Mouse (Mus musculus) myocyte (in vitro differentiated cells): ENCODE measurements at regions not wholly inside any gene's neighbourhood (a gene's known extent, or its start where the extent isn't known, plus 50 kb on each side); places are given as distances from the start of the nearest gene placed in this dataset.

Experiments
- CEBPB ChIP-seq: IDR thresholded peaks from 2 replicates; pipeline ENCODE4 v1.6.1; 2011; ENCODE audit warnings: mild to moderate bottlenecking, moderate library complexity; ENCODE audit not compliant: poor library complexity, insufficient read depth, severe bottlenecking
- E2F4 ChIP-seq: IDR thresholded peaks from one replicate; pipeline ENCODE4 v1.6.1; 2011; ENCODE audit warnings: mild to moderate bottlenecking, control low read depth, moderate library complexity; ENCODE audit not compliant: insufficient read depth
- MAX ChIP-seq: IDR thresholded peaks from one replicate; pipeline ENCODE4 v1.6.1; 2011; ENCODE audit warnings: low read depth, mild to moderate bottlenecking, control low read depth
- MYOD1 ChIP-seq, 3 experiments: IDR thresholded peaks; one replicate each; pipeline ENCODE4 v1.6.1; 2011; ENCODE audit warnings: control low read depth in 2 of 3, low read depth in 2 of 3, mild to moderate bottlenecking in 2 of 3, moderate library complexity in 1 of 3; ENCODE audit not compliant: insufficient read length in 2 of 3, control insufficient read depth in 1 of 3
- MYOG ChIP-seq, 3 experiments: IDR thresholded peaks; one replicate each; pipeline ENCODE4 v1.6.1; 2011; ENCODE audit warnings: control low read depth in 2 of 3, low read depth in 2 of 3, mild to moderate bottlenecking in 2 of 3; ENCODE audit not compliant: insufficient read length in 2 of 3, control insufficient read depth in 1 of 3, insufficient read depth in 1 of 3
- POLR2A ChIP-seq: IDR thresholded peaks from one replicate; pipeline ENCODE4 v1.6.1; 2011; ENCODE audit warnings: low read depth, mild to moderate bottlenecking, control low read depth, moderate library complexity; ENCODE audit not compliant: insufficient read length
- POLR2AphosphoS2 ChIP-seq: IDR thresholded peaks from one replicate; pipeline ENCODE4 v1.6.1; 2011; ENCODE audit warnings: low read depth, control low read depth; ENCODE audit not compliant: insufficient read length
- REST ChIP-seq: IDR thresholded peaks from one replicate; pipeline ENCODE4 v1.6.1; 2011; ENCODE audit warnings: mild to moderate bottlenecking, control low read depth, moderate library complexity; ENCODE audit not compliant: insufficient read depth, insufficient read length
- SRF ChIP-seq: IDR thresholded peaks from one replicate; pipeline ENCODE4 v1.6.1; 2011; ENCODE audit warnings: low read depth; ENCODE audit not compliant: control insufficient read depth, insufficient read length
- TCF12 ChIP-seq: IDR thresholded peaks from one replicate; pipeline ENCODE4 v1.6.1; 2011; ENCODE audit warnings: mild to moderate bottlenecking, control low read depth; ENCODE audit not compliant: poor library complexity, insufficient read depth, severe bottlenecking
- TCF3 ChIP-seq: IDR thresholded peaks from one replicate; pipeline ENCODE4 v1.6.1; 2011; ENCODE audit warnings: low read depth, control low read depth; ENCODE audit not compliant: insufficient read length
- USF1 ChIP-seq: IDR thresholded peaks from one replicate; pipeline ENCODE4 v1.6.1; 2011; ENCODE audit warnings: low read depth, mild to moderate bottlenecking, control low read depth, moderate library complexity

DNA sequence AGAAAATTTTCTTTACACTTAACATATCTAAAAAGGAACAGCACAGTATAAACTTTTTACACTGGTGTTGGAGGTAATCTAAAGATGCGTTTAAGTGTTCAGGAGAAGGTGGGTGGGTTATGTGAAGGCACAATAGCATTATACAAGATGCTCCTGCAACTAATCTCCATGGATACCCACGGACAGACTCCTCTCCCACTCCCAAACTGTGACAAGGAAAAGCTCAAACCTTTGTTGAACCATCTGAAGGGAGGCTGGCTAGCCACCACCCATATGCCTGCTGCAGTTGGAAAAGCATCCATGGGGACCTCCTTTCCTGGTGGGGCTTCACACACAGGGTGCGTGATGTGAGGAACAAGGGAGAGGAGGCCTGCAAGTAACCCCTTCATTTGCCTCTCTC is 141.7 kb upstream of the 4933402D24Rik start:
- no peak for TF ChIP-seq POLR2A
- TF ChIP-seq E2F4, result no peak
- TF ChIP-seq MAX, result no peak
- no peak for TF ChIP-seq USF1
- TF ChIP-seq POLR2AphosphoS2, result no peak
- no peak for TF ChIP-seq SRF
- no peak for TF ChIP-seq CEBPB
- TF ChIP-seq TCF12, result no peak
- TF ChIP-seq MYOD1 (IDR thresholded peaks at IDR 0.05; ENCODE audit: control insufficient read depth in 1 of 3, insufficient read length in 2 of 3, low read depth in 2 of 3), result no peak
- TF ChIP-seq REST, result no peak
- no peak for TF ChIP-seq MYOG (IDR thresholded peaks at IDR 0.05; ENCODE audit: control insufficient read depth in 1 of 3, insufficient read depth in 1 of 3, insufficient read length in 2 of 3, low read depth in 2 of 3)
- no peak for TF ChIP-seq TCF3
